15 mouse cellular contexts compared by ENCODE assay signal in the genomic region with DNA sequence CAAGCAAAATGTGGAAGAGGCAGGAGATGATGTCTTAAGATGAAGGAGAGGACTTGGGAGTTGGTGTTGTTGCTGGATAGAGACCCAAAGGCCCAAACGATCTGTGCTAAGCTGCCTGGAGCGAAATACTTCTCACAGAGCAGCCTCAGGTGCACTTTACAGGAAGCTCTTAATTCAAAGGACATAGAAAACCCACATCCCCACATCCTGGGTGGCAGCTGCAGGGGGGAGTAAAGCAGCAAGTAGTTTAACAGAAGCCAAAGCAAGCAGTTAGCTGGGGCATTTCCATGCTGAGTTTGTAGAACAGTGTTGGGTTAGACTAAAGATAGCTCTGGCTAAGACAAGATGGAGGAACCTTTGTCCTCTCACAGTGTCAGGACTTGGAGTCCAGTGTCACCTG.
"Had no signal": no experiment of that assay in that cellular context is flagged by ENCODE, and none has a peak within 500 bp of the region (broad histone marks: within the 10 kb centered on the region; RNA-seq: fewer than 3 reads in every experiment).

No protein-coding gene starts in this region.

- H3K36me3 ChIP-seq: limb, embryonic 10.5 days; liver, embryonic 15.5 days; midbrain, embryonic 10.5 days; midbrain, embryonic 15.5 days; stomach, embryonic 15.5 days had no signal

- H3K27me3 ChIP-seq: liver, embryonic 15.5 days; midbrain, embryonic 15.5 days; stomach, embryonic 15.5 days had no signal

- H3K4me1 ChIP-seq: liver, embryonic 15.5 days; midbrain, embryonic 10.5 days; midbrain, embryonic 15.5 days; stomach, embryonic 15.5 days had no signal

- H3K27ac ChIP-seq: layer of hippocampus, adult 2 months; limb, embryonic 10.5 days; liver, embryonic 15.5 days; midbrain, embryonic 10.5 days; midbrain, embryonic 15.5 days; stomach, embryonic 15.5 days had no signal

- H3K4me2 ChIP-seq: liver, embryonic 11.5 days; liver, embryonic 15.5 days; midbrain, embryonic 15.5 days; stomach, embryonic 15.5 days had no signal

- H3K4me3 ChIP-seq: layer of hippocampus, adult 2 months; limb, embryonic 10.5 days; liver, embryonic 15.5 days; midbrain, embryonic 10.5 days; midbrain, embryonic 15.5 days; stomach, embryonic 15.5 days had no signal

- ATAC-seq: inflammation-experienced regulatory T-cells, adult 6 months; intestine, postnatal 0 days; lung, postnatal 0 days; midbrain, embryonic 15.5 days had no signal

- DNase-seq: kidney, postnatal 10 days; kidney, postnatal 4 days; lung, adult 2 months; lung, postnatal 36 days; right cerebral cortex, postnatal 14 days had no signal

- H3K9me3 ChIP-seq: limb, embryonic 10.5 days; liver, embryonic 15.5 days; midbrain, embryonic 10.5 days; midbrain, embryonic 15.5 days; stomach, embryonic 15.5 days had no signal

- H3K9ac ChIP-seq: liver, embryonic 15.5 days; midbrain, embryonic 15.5 days; stomach, embryonic 15.5 days had no signal
